Mouse (Mus musculus) CD8-positive naive resting alpha-beta T cell, adult 2 months (primary cell): Measurements from ENCODE around the gene Crybg3.

Experiments used
- DNase-seq, 2 experiments: peaks; one replicate each; pipeline ENCODE4 v3.0.0; 2022; ENCODE audit warnings: low read depth in 2 of 2, low spot score in 2 of 2

Crybg3 gene

GRCm38 (mm10) chr16:59583515-59583914, 17.3 kb downstream of the Crybg3 start:
- no peak for DNase-seq

GRCm38 (mm10) chr16:59579237-59579636, 21.5 kb downstream of the Crybg3 start:
- no peak for DNase-seq

- DNase-seq = no peak
Measured at GRCm38 (mm10) chr16:59573961-59574360, 26.8 kb downstream of the Crybg3 start.

GRCm38 (mm10) chr16:59572685-59573084, 28.1 kb downstream of the Crybg3 start:
- no peak for DNase-seq

GRCm38 (mm10) chr16:59570807-59571206, 30.0 kb downstream of the Crybg3 start:
- no peak for DNase-seq

GRCm38 (mm10) chr16:59569837-59570236, 30.9 kb downstream of the Crybg3 start:
- no peak for DNase-seq

GRCm38 (mm10) chr16:59567721-59568381, 32.9 kb downstream of the Crybg3 start:
- DNase-seq = no peak

GRCm38 (mm10) chr16:59566437-59566836, 34.3 kb downstream of the Crybg3 start:
- no peak for DNase-seq

GRCm38 (mm10) chr16:59565631-59566030, 35.1 kb downstream of the Crybg3 start:
- no peak for DNase-seq

GRCm38 (mm10) chr16:59564025-59564424, 36.8 kb downstream of the Crybg3 start:
- DNase-seq = no peak

GRCm38 (mm10) chr16:59559300-59560200, 41.2 kb downstream of the Crybg3 start:
- no peak for DNase-seq

- DNase-seq = no peak
Measured at GRCm38 (mm10) chr16:59558916-59559299, 41.9 kb downstream of the Crybg3 start.

- no peak for DNase-seq
Measured at GRCm38 (mm10) chr16:59553490-59554161, 47.2 kb downstream of the Crybg3 start.

GRCm38 (mm10) chr16:59551507-59551906, 49.3 kb downstream of the Crybg3 start:
- DNase-seq = no peak

- DNase-seq = no peak
Measured at GRCm38 (mm10) chr16:59549631-59550030, 51.1 kb downstream of the Crybg3 start.

GRCm38 (mm10) chr16:59548582-59548947, 52.2 kb downstream of the Crybg3 start:
- DNase-seq = no peak

GRCm38 (mm10) chr16:59547887-59548581, 52.7 kb downstream of the Crybg3 start:
- DNase-seq = no peak

GRCm38 (mm10) chr16:59547466-59547865, 53.3 kb downstream of the Crybg3 start:
- no peak for DNase-seq

GRCm38 (mm10) chr16:59545360-59545759, 55.4 kb downstream of the Crybg3 start:
- DNase-seq = no peak

GRCm38 (mm10) chr16:59541382-59541781, 59.4 kb downstream of the Crybg3 start:
- DNase-seq = no peak

GRCm38 (mm10) chr16:59540944-59541343, 59.8 kb downstream of the Crybg3 start:
- no peak for DNase-seq
